Mouse (Mus musculus) hindbrain, embryonic 13.5 days (tissue): ENCODE results near the gene Epb41l1. TPM values are rescaled to one million over a fixed set of nuclear protein-coding genes. Genes with fewer than 3 reads are reported as not detected.
"Not testable (repeated sequence)": the region's sequence is repeated elsewhere in the genome, so short reads cannot be mapped to it uniquely, and the experiment has no call there.

ENCODE experiments used
- ATAC-seq: fragments of 200-750 bp; cut with Nextera tagmentation; 2 replicates; pipeline ENCODE4 v1.8.0; 2017; ENCODE audit warnings: moderate TSS enrichment; ENCODE audit not compliant: low FRiP score
- H3K27ac ChIP-seq: fragments of 300-500 bp; sonication (generic); 2 replicates; pipeline ENCODE4 v1.5.1; 2015; ENCODE audit warnings: inconsistent platforms, mild to moderate bottlenecking, moderate library complexity
- H3K27me3 ChIP-seq: fragments of 300-500 bp; sonication (generic); 2 replicates; pipeline ENCODE4 v1.6.1; 2015; ENCODE audit warnings: mild to moderate bottlenecking, inconsistent platforms
- H3K36me3 ChIP-seq: fragments of 300-500 bp; sonication (generic); 2 replicates; pipeline ENCODE4 v1.6.1; 2015; ENCODE audit warnings: mild to moderate bottlenecking, inconsistent platforms
- H3K4me1 ChIP-seq: fragments of 300-500 bp; sonication (generic); replicated peaks from 2 replicates; pipeline ENCODE4 v1.6.1; 2015; ENCODE audit warnings: inconsistent platforms
- H3K4me2 ChIP-seq: fragments of 300-500 bp; sonication (generic); 2 replicates; pipeline ENCODE4 v1.6.1; 2015; ENCODE audit warnings: inconsistent platforms, mild to moderate bottlenecking, moderate library complexity
- H3K4me3 ChIP-seq: fragments of 300-500 bp; sonication (generic); 2 replicates; pipeline ENCODE4 v1.5.1; 2015; ENCODE audit warnings: mild to moderate bottlenecking, inconsistent platforms
- H3K9ac ChIP-seq: fragments of 300-500 bp; sonication (generic); 2 replicates; pipeline ENCODE4 v1.6.1; 2015; ENCODE audit warnings: mild to moderate bottlenecking, inconsistent platforms
- H3K9me3 ChIP-seq: fragments of 300-500 bp; sonication (generic); 2 replicates; pipeline ENCODE4 v1.6.1; 2016; ENCODE audit warnings: inconsistent platforms
- WGBS: fragments of 180-500 bp; shearing (Covaris S2); methylation state at CpG from one replicate; pipeline ENCODE4 v1.1.7; 2015; 5-methylcytosine and 5-hydroxymethylcytosine counted together
- polyA plus RNA-seq: library from polyadenylated mRNA; unstranded; fragments of >200 nt; fragmentation: Nextera tagmentation; extraction: Ambion mirVana; gene quantifications from 2 replicates; pipeline ENCODE4 v1.2.1, GENCODE M21; 2015

Epb41l1 gene
- polyA plus RNA-seq = 11.3 and 11.5 TPM in 2 replicates

GRCm38 (mm10) chr2:156420694-156421380, at the start of gene Epb41l1:
Gene Epb41l1 (plus strand): TSS chr2:156420909.
- peak within 1 kb of the TSS; percentile 62 for H3K4me3 ChIP-seq
- H3K4me1 ChIP-seq = peaks cover 48% of the 10 kb centered on the region
- peaks cover 29% of the 10 kb centered on the region for H3K27me3 ChIP-seq
- H3K9ac ChIP-seq = peak within 1 kb of the TSS; percentile 92
- H3K9me3 ChIP-seq = no peaks in the 10 kb centered on the region
- peak within 1 kb of the TSS; percentile 78 for H3K4me2 ChIP-seq
- peak within 1 kb of the TSS; percentile 94 for H3K27ac ChIP-seq
- under 1% methylated on average over 74 of the region's 76 CpGs for WGBS
- peak; percentile 76 for ATAC-seq
- peaks cover 4% of the 10 kb centered on the region; the same call in 1 of the 2 replicates for H3K36me3 ChIP-seq

- Histone ChIP-seq H3K36me3 (no peaks in the 10 kb centered on the region), H3K4me3 (no peak overlapping the region), H3K9me3 (no peaks in the 10 kb centered on the region), H3K4me1 (no peaks in the 10 kb centered on the region), H3K9ac (no peak overlapping the region), H3K4me2 (no peak overlapping the region), H3K27me3 (no peaks in the 10 kb centered on the region), H3K27ac (no peak overlapping the region)
- WGBS = 82% methylated on average over 7 of the region's 7 CpGs
- ATAC-seq = no peak
These were observed 43.8 kb upstream of the Epb41l1 start for GRCm38 (mm10) chr2:156376956-156377355.

GRCm38 (mm10) chr2:156379929-156380328, 40.8 kb upstream of the Epb41l1 start:
- Histone ChIP-seq H3K27me3 (no peaks in the 10 kb centered on the region), H3K4me2 (no peak overlapping the region), H3K4me3 (no peak overlapping the region), H3K4me1 (no peaks in the 10 kb centered on the region), H3K9me3 (0 out of 2 replicates have a peak, but pooled peaks cover 2% of the 10 kb centered on the region), H3K9ac (no peak overlapping the region), H3K27ac (no peak overlapping the region), H3K36me3 (no peaks in the 10 kb centered on the region)
- 87% methylated on average over 10 of the region's 10 CpGs for WGBS
- ATAC-seq = no peak

- 72% methylated on average over 4 of the region's 4 CpGs for WGBS
- ATAC-seq = no peak
- Histone ChIP-seq H3K9ac (no peak overlapping the region), H3K4me1 (no peaks in the 10 kb centered on the region), H3K27ac (no peak overlapping the region), H3K27me3 (no peaks in the 10 kb centered on the region), H3K4me3 (no peak overlapping the region), H3K4me2 (no peak overlapping the region), H3K9me3 (0 out of 2 replicates have a peak, but pooled peaks cover 2% of the 10 kb centered on the region), H3K36me3 (no peaks in the 10 kb centered on the region)
These were observed 39.4 kb upstream of the Epb41l1 start for GRCm38 (mm10) chr2:156381350-156381749.

GRCm38 (mm10) chr2:156392461-156393154, 28.1 kb upstream of the Epb41l1 start:
- H3K27ac ChIP-seq = peak overlapping the region; percentile 64; the same call in 1 of the 2 replicates
- ATAC-seq = peak; percentile 92

GRCm38 (mm10) chr2:156393155-156393828, 27.4 kb upstream of the Epb41l1 start:
- Histone ChIP-seq H3K9ac (0 out of 2 replicates have a peak overlapping the region, but pooled peaks have one; percentile 8), H3K4me3 (peak overlapping the region; percentile 40), H3K27ac (peak overlapping the region; percentile 40; the same call in 1 of the 2 replicates), H3K9me3 (no peaks in the 10 kb centered on the region), H3K27me3 (no peaks in the 10 kb centered on the region), H3K4me1 (peaks cover 7% of the 10 kb centered on the region), H3K36me3 (no peaks in the 10 kb centered on the region), H3K4me2 (peak overlapping the region; percentile 48)
- ATAC-seq = peak; percentile 43; the same call in 1 of the 2 replicates
- 68% methylated on average over 5 of the region's 5 CpGs for WGBS

More at GRCm38 (mm10) chr2:156392461-156393154, 28.1 kb upstream of the Epb41l1 start:
- 1% methylated on average over 14 of the region's 63 CpGs for WGBS
- H3K27me3 ChIP-seq, H3K4me1 ChIP-seq, H3K36me3 ChIP-seq, H3K9me3 ChIP-seq, H3K9ac ChIP-seq: not testable (repeated sequence)
- peak overlapping the region; percentile 40 for H3K4me3 ChIP-seq
- peak overlapping the region; percentile 48 for H3K4me2 ChIP-seq

GRCm38 (mm10) chr2:156394282-156394681, 26.4 kb upstream of the Epb41l1 start:
- 95% methylated on average over 4 of the region's 4 CpGs for WGBS
- H3K36me3 ChIP-seq = no peaks in the 10 kb centered on the region
- no peak overlapping the region for H3K27ac ChIP-seq
- H3K4me2 ChIP-seq = no peak overlapping the region
- H3K9me3 ChIP-seq = no peaks in the 10 kb centered on the region
- peaks cover 7% of the 10 kb centered on the region for H3K4me1 ChIP-seq
- no peak for ATAC-seq
- no peak overlapping the region for H3K9ac ChIP-seq
- no peak overlapping the region for H3K4me3 ChIP-seq
- H3K27me3 ChIP-seq = no peaks in the 10 kb centered on the region

- Histone ChIP-seq H3K36me3 (no peaks in the 10 kb centered on the region), H3K27me3 (no peaks in the 10 kb centered on the region), H3K4me3 (no peak overlapping the region), H3K4me2 (no peak overlapping the region), H3K4me1 (peaks cover 18% of the 10 kb centered on the region), H3K9ac (no peak overlapping the region), H3K27ac (no peak overlapping the region), H3K9me3 (no peaks in the 10 kb centered on the region)
- no peak for ATAC-seq
- WGBS = 83% methylated on average over 2 of the region's 2 CpGs
These were observed 24.6 kb upstream of the Epb41l1 start for GRCm38 (mm10) chr2:156396096-156396495.

GRCm38 (mm10) chr2:156397988-156398387, 22.7 kb upstream of the Epb41l1 start:
- Histone ChIP-seq H3K27ac (no peak overlapping the region), H3K27me3 (no peaks in the 10 kb centered on the region), H3K4me2 (no peak overlapping the region), H3K9ac (no peak overlapping the region), H3K4me3 (no peak overlapping the region), H3K4me1 (peaks cover 22% of the 10 kb centered on the region), H3K9me3 (no peaks in the 10 kb centered on the region), H3K36me3 (no peaks in the 10 kb centered on the region)
- no peak for ATAC-seq
- 95% methylated on average over 7 of the region's 7 CpGs for WGBS

GRCm38 (mm10) chr2:156399485-156399884, 21.2 kb upstream of the Epb41l1 start:
- H3K27ac ChIP-seq = no peak overlapping the region
- H3K9me3 ChIP-seq = no peaks in the 10 kb centered on the region
- H3K36me3 ChIP-seq = no peaks in the 10 kb centered on the region
- H3K4me2 ChIP-seq = no peak overlapping the region
- H3K27me3 ChIP-seq = no peaks in the 10 kb centered on the region
- no peak overlapping the region for H3K4me3 ChIP-seq
- H3K4me1 ChIP-seq = peaks cover 15% of the 10 kb centered on the region
- H3K9ac ChIP-seq = no peak overlapping the region
- no peak for ATAC-seq
- WGBS = 93% methylated on average over 1 of the region's 1 CpGs

GRCm38 (mm10) chr2:156401331-156401730, 19.4 kb upstream of the Epb41l1 start:
- WGBS = 6% methylated on average over 9 of the region's 9 CpGs
- no peaks in the 10 kb centered on the region for H3K9me3 ChIP-seq
- H3K36me3 ChIP-seq = no peaks in the 10 kb centered on the region
- peak overlapping the region; percentile 62; the same call in 1 of the 2 replicates for H3K9ac ChIP-seq
- peak; percentile 94 for ATAC-seq
- peak overlapping the region; percentile 43 for H3K4me2 ChIP-seq
- H3K27me3 ChIP-seq = no peaks in the 10 kb centered on the region
- peaks cover 15% of the 10 kb centered on the region for H3K4me1 ChIP-seq
- peak overlapping the region; percentile 83 for H3K27ac ChIP-seq
- H3K4me3 ChIP-seq = peak overlapping the region; percentile 11; the same call in 1 of the 2 replicates

- Histone ChIP-seq H3K36me3 (no peaks in the 10 kb centered on the region), H3K4me3 (no peak overlapping the region), H3K4me1 (peaks cover 18% of the 10 kb centered on the region), H3K27me3 (no peaks in the 10 kb centered on the region), H3K9me3 (no peaks in the 10 kb centered on the region), H3K4me2 (no peak overlapping the region), H3K27ac (no peak overlapping the region), H3K9ac (no peak overlapping the region)
- no peak for ATAC-seq
- 92% methylated on average over 3 of the region's 3 CpGs for WGBS
These were observed 18.7 kb upstream of the Epb41l1 start for GRCm38 (mm10) chr2:156402036-156402435.
